Mouse (Mus musculus): ENCODE data around the gene Slc16a12.
"Not testable (repeated sequence)": the region's sequence is repeated elsewhere in the genome, so short reads cannot be mapped to it uniquely, and the experiment has no call there.

Gene Slc16a12

DNA sequence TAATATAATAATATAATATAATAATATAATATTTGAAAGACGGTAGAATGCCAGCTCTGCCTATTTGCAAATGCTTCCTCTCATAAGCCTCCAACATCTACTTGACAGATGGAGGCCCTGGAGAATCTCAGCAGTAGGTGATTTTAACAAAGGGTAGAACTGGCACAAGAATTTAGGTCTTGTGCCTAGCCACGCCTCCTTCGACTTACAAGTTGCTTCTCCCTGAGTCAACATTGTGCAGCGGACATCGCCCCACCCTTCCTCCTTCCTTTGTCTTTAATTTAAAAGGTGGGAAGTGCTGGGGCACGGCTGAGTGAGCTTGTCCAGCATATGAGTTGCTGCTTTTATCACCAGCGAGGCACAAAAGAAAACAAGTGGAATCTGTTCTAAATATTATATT, 73.6 kb downstream of the Slc16a12 start:
- no peak for DNase-seq (ENCODE audit: low spot score in 2 of 2)

DNA sequence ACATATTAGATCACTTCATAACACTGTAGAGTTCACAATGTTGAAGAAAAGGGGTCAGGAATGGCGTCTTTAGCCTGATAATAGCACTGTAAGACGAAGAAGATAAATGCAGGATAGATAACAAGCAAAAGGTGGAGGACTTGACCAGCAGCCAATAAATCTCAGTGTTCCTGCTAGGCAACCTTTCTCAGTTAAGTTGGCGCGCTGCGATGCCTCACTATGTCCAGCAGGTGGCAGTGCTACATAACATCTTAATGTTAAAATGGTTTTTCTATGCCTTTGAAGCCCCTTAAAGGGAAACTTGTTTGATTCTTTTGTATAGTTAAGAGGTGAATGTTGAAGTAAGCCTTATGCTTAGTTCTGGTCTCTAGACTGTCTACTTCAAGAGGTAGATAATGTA, 81.0 kb downstream of the Slc16a12 start:
- DNase-seq (ENCODE audit: low spot score in 2 of 2) = peak; percentile 58 to 74

DNA sequence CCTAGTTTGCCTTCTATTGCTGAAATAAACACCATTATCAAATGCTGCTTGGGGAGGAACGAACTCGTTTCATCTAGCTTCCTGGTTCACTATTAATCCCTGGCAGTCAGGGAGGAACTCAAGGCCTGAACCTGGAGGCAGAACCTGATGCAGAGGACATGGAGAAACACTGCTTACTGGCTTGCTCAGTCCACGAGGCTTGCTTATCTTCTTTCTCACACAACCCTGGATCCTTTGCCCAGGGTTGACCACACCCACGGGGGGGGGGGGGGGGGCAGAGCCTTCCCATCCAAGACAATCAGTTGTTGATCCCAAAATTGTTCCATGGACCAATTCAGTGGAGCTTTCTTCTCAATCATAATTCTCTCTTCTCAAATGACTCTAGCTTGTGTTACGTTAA, 84.3 kb downstream of the Slc16a12 start:
- no peak for DNase-seq (ENCODE audit: low spot score in 2 of 2)

DNA sequence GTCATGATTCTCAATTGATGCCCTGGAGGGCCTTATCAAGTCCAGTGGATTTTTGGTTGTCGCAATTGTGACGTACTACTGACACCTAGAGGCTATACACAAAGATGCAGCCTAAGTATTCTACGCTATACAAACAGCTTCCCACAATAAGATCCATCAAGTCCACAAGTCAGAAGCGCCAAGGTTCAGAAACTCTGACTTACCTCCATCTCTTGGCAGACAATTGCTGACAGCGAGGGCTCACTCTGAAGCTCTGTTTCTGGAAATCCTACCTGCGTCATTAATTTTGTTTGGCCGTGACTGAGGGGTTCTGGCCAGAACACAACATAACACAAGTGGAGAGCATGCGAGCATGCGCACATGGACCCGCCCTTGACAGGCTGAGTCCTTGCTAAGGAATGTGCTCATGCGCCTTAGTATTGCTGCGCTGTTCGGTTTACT, 85.0 kb downstream of the Slc16a12 start:
- DNase-seq (ENCODE audit: low spot score in 2 of 2) = peak; percentile 18 to 23

DNA sequence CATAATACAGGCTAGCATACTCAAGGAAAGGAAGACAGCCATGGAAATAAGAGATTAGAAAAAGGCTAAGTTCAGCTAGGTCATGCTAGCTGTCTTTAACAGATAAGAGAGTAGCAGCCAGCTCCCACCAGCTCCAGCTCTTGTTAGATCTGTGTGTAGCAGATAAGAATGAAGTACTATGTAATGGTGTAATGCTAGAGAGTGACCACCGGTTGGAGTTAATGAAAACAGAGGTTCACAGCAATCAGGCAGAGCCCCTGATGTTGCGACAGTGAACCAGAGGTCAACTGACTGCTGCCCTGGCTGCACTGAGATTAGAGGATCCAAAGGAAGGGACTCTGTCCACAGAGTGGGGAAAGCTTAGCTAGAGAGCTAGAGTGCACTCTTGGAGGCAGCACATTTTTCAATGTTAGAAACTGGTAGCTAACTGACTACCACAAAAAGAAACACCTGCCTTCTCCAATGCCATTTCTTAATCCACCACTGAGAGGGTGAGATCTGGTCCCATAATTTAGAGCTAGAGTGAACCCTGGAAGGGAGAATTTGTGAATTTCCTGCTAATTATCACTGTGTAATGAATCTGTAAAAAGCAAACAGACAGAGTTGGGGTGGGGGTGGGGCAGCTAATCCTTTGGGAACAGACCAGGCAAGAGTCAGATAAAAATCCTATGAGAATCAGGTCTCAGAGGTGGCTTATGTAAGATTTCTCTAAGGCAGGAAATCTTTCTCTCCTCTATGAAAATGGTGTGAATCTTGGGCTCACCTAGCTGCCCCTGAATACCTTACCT, 90.4 kb downstream of the Slc16a12 start:
- DNase-seq (ENCODE audit: low spot score in 2 of 2) = no peak

DNA sequence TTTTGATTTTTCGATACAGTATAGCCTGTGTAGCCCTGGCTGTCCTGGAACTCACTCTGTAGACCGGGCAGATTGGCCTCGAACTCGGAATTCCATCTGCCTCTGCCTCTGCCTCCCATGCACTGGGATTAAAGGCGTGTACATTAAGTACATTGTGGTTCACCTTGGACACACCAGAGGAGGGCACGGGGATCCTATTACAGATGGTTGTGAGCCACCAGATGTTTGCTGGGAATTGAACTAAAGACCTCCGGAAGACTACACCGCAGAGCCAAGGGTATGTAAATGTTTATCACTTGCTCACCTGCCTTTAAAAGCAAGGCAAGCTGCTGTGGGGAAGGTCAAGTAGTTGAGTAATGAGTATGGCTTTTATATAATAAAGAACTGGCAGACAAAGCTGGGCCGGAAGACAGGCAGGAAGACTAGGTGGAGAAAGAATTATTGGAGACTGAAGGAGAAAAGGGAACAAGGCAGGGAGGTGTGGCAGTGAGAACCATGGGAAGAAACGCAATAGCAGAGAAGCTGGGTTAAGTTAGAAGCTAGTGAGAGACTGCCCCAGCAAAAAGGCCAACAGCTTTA, 91.8 kb downstream of the Slc16a12 start:
- DNase-seq (ENCODE audit: low spot score in 2 of 2) = no peak

DNA sequence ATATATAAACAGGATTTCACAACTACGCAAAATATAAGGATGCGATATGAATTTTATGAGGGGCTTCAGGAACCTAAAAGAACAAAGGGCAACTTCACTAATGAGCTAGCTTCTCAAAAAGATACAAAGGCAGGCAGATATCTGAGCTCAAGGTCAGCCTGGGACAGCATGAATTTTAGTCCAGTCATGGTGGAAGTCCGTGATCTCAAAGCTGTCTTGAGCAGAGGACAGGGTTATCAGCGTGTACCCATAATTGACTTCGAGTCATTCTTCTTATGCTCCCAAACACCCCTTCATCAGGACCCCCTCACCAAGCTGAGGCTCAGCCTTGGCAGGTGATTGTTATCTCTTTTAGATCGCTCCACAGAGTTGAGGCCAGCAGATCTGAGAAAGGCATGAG, 96.1 kb downstream of the Slc16a12 start:
- no peak for DNase-seq (ENCODE audit: low spot score in 2 of 2)

DNA sequence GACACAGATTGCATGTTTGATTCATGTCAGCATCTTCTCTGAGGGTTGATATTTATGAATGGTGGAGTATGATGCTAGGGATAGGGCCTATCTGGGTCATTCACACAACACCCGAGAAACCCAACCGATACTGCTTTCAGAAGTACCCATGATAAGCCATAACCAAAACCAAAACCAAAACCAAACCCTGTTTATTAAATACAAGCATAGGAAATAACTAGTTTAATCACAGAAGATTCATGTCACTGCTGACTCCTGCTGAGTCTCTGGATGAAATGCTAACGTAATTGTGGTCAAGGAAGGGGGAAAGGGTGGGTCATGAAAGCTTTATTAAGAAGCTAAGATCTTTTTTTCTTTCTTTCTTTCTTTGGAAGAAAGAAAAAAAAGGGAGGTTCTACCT, 96.8 kb downstream of the Slc16a12 start:
- no peak for DNase-seq (ENCODE audit: low spot score in 2 of 2)

DNA sequence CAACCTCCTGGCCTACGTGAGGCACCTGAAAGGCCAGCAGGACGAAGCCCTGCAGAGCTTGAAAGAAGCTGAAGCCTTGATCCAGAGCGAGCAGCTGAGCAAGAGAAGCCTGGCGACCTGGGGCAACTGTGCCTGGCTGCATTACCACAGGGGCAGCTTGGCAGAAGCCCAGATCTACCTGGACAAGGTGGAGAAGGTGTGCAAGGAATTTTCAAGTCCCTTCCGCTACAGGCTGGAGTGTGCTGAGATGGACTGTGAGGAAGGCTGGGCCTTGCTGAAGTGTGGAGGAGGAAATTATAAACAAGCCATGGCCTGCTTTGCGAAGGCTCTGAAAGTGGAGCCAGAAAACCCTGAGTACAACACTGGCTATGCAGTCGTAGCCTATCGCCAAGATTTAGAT, 99.5 kb downstream of the Slc16a12 start:
- DNase-seq (ENCODE audit: low spot score in 2 of 2) = not testable (repeated sequence)

DNA sequence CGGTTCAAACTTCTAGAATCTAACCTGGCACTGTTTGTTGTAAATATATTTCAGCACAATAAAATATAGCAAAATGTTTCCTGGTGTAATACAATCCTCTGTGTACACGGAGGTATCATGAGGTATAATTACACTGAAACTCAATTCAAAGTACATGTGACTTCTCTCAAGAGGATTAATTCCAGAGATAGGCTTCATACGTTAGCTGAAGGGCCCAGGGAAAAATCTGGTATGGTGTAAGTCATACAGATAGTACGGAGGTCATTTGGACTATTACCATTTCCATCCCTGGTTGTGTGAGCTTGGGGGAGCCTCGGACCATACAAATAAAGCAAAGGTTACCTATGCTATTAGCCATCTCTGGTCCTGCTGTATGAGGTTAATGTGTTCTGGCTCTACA, 104.5 kb downstream of the Slc16a12 start:
- DNase-seq (ENCODE audit: low spot score in 2 of 2) = no peak

DNA sequence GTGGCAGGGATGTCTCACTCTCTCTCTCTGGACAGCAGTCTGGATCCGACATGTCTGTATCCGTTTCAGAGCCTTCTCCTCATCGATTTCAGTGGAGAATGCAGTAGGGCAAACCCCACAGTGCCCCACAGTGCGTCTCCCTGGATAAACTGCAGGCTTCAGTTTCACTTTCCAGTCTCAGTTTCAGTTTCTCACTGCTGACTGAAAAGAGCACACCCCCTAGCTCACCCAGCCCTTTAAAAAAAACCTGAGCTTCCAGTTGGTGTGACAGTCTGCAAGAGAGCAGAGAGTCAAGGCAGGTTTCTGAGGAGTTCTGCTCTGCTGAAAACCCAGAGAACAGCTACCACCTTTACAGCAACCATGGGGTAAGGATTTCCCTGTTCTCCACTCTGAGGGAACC, 106.5 kb downstream of the Slc16a12 start, which contains the start of the genes Ifit1bl2 and Ifit1:
Gene Ifit1bl2 (minus strand): TSS at position 121 of the 400 bp plus-strand sequence.
Gene Ifit1 (plus strand): TSS at position 249 of the 400 bp plus-strand sequence.
- no peak for DNase-seq (ENCODE audit: low spot score in 2 of 2)

DNA sequence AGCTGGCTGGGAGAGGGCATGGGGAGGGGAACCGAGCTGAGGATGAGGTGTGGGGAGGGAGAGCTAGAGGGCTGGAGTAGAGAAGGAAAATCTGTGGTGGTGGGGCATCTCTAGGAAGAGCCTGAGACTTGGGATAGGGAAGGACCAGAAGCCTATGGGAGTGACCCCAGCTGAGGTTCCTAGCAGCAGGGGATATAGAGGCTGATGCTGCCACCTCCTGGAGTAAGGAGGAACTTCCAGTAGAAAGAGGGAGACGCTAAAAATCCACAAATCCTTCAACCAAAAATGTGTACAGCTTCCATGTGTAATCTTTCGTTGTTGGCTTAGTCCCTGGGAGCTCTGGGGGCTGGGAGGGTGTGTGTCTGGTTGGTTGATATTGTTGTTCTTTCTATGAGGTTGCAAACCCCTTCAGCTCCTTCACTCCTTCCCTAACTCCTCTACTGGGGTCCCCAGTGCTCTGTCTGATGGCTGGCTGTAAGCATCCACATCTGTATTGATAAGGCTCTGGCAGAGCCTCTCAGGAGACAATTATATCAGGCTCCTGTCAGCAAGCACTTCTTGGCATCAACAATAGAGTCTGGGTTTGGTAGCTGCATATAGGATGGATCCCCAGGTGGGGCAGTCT, 110.0 kb downstream of the Slc16a12 start:
- DNase-seq (ENCODE audit: low spot score in 2 of 2) = peak; percentile 45 to 51

DNA sequence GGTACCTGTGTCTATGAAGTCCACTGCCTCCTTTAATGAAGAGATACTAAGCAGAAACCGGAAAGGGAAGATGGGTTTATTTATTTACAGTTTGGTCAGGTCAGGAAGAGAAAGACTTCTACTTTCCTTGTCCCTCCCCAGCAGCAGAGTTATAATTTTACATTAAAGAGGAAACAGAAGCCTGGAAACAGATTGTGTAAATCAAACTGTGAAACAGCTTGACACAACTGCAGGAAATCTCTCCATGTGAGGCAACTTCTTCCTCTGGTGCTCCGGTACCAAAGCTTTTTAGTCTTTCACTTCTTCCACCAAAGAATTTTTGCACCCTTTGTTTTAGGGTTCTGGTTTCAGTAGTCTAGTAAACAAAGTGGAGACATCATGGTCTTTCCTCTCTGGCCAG, 113.6 kb downstream of the Slc16a12 start:
- no peak for DNase-seq (ENCODE audit: low spot score in 2 of 2)

DNA sequence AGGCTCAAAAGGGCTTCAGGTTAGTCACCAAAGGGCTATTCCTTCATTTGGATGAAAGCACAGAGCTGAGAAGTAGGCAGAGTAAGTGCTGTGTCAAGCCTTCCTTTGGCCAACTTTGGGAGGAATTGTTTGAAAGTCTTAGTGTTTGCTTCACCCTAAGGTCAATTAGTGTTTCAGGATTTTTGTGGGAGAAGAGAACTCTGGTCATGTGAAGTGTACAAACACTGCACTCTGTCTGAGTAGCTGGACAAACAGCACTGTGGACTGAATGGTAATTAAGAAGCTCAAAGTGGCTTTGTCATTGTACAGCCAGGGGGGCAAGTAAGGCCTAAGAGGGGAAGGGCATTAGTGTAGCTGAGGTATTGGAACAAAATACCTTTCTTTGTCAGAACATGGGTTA, 115.6 kb downstream of the Slc16a12 start:
- DNase-seq (ENCODE audit: low spot score in 2 of 2) = no peak

DNA sequence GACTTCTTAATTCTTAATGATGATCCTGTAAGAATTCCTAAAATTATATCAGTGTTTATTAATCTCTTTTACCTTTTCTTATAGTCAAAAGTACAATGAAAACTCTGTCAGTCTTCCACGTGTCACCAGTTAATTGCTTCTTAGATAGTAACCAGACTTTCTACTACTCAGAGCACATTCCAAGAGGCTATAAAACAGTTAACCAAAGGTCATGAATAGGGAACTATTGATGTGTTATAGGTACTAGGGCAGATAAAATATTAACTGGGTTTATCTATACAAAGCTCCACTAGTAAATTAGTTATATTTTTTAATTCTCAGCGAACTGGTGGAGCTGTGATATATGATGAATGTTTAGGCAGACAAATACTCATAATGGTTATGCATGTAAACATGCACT, 119.6 kb downstream of the Slc16a12 start:
- DNase-seq (ENCODE audit: low spot score in 2 of 2) = no peak

DNA sequence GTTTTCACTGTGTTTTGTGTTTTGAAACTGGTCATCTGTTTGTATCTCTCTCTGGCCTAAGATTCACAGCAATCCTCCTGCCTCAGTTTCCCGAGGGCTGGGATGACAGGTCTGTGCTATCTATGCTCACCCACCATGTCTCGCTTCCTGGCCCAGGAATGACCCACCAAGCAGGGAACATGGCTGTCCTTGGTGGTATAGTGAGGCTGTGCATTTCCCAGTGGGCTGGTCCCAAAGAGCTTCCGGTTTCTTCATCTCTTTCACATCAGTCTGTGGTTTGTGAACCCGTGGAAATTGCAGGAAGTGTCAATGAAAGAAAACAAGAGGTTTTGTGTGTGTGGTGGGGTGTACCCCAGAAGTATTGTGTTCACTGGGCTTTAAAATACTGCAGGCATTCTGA, 122.4 kb downstream of the Slc16a12 start:
- DNase-seq (ENCODE audit: low spot score in 2 of 2) = no peak

DNA sequence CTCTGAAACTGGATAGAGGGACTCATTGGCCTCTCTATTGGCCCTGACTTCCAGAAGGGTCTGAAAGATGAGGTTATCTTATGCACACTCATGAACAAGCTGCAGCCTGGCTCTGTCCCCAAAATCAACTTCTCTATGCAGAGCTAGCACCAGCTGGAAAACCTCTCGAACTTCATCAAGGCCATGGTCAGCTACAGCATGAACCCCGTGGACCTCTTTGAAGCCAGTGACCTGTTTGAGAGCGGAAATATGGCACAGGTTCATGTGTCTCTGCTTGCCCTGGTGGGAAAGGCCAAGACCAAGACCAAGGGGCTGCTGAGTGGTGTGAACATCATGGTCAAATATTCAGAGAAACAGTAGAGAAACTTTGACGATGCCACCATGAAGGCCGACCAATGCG, 123.3 kb downstream of the Slc16a12 start:
- DNase-seq (ENCODE audit: low spot score in 2 of 2) = no peak

DNA sequence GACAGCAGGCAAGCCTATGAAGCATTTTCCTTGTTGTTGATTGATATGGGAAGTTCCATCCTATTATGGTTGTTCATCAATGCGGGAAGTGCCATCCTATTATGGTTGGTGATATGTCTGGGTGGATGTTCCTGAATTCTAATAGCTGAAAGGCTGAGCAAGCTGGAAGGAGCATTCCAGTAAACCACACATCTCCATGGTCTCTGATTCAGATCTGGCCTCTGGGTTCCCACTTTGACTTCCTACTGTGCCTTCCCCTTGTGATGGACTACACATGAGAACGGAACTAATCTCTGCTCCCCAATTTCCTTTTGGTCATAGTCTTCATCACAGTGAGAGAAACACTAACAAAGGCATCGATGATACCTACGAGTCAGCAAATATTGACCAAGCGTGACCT, 126.2 kb downstream of the Slc16a12 start:
- no peak for DNase-seq (ENCODE audit: low spot score in 2 of 2)
